Mouse (Mus musculus) limb, embryonic 10.5 days (tissue): ENCODE data around the gene Fbxw9. TPM values are rescaled to one million over a fixed set of nuclear protein-coding genes. Genes with fewer than 3 reads are reported as not detected.
A peak's percentile ranks its signal among the peaks of the same experiment; 100 is the strongest.

Source experiments
- DNase-seq: peaks from one replicate; pipeline ENCODE4 v3.0.0-alpha.2; 2017; ENCODE audit warnings: low spot score
- H3K27ac ChIP-seq: fragments of 300-500 bp; sonication (generic); 2 replicates; pipeline ENCODE4 v1.5.1; 2016; ENCODE audit warnings: mild to moderate bottlenecking
- H3K27me3 ChIP-seq: fragments of 300-500 bp; sonication (generic); 2 replicates; pipeline ENCODE4 v1.6.1; 2016; ENCODE audit warnings: low read depth, mild to moderate bottlenecking; ENCODE audit not compliant: poor library complexity, severe bottlenecking
- H3K36me3 ChIP-seq: fragments of 300-500 bp; sonication (generic); 2 replicates; pipeline ENCODE4 v1.6.1; 2016; ENCODE audit warnings: mild to moderate bottlenecking, moderate library complexity
- H3K4me1 ChIP-seq: fragments of 300-500 bp; sonication (generic); 2 replicates; pipeline ENCODE4 v1.6.1; 2016
- H3K4me3 ChIP-seq: fragments of 300-500 bp; sonication (generic); 2 replicates; pipeline ENCODE4 v1.5.1; 2016; ENCODE audit warnings: mild to moderate bottlenecking, moderate library complexity
- H3K9me3 ChIP-seq: fragments of 300-500 bp; sonication (generic); replicated peaks from 2 replicates; pipeline ENCODE4 v1.6.1; 2016; ENCODE audit warnings: mild to moderate bottlenecking
- WGBS: fragments of 180-500 bp; shearing (Covaris S2); methylation state at CpG from one replicate; pipeline ENCODE4 v1.1.7; 2016; 5-methylcytosine and 5-hydroxymethylcytosine counted together
- polyA plus RNA-seq: library from polyadenylated mRNA; unstranded; fragments of >200 nt; fragmentation: Nextera tagmentation; extraction: Ambion mirVana; gene quantifications from 2 replicates; pipeline ENCODE4 v1.2.1, GENCODE M21; 2016

The Fbxw9 gene
- polyA plus RNA-seq, 1 experiment from 2014 or later = 23.1 TPM

DNA sequence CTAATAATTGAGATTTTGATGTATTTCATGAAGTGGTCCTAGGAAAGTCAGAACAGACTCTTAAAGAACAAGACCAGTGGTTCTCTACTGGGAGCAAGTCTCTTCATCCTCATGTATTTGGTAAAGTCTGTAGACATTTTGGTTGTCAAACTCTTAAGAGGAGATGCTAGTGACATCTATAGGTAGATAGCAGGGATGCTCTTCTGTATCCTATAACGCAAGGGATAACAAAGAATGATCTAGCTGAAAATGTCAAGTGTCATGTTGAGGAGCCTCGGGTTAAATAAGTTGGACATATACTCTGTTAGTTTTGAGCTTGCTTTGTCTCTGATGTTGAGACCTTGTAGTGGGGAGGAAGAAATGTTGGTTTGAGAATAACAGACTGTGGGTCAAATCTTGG, 31.9 kb upstream of the Fbxw9 start:
- no peak for DNase-seq
- H3K27me3 ChIP-seq = no peaks in the 10 kb centered on the region
- peaks cover 56% of the 10 kb centered on the region for H3K36me3 ChIP-seq
- H3K4me1 ChIP-seq = peaks cover 39% of the 10 kb centered on the region
- peak overlapping the region; percentile 89 for H3K4me3 ChIP-seq
- H3K27ac ChIP-seq = peak overlapping the region; percentile 96; the same call in 1 of the 2 replicates
- H3K9me3 ChIP-seq = no peaks in the 10 kb centered on the region
- whole genome bisulfite sequencing = 43% methylated on average over 2 of the region's 2 CpGs

DNA sequence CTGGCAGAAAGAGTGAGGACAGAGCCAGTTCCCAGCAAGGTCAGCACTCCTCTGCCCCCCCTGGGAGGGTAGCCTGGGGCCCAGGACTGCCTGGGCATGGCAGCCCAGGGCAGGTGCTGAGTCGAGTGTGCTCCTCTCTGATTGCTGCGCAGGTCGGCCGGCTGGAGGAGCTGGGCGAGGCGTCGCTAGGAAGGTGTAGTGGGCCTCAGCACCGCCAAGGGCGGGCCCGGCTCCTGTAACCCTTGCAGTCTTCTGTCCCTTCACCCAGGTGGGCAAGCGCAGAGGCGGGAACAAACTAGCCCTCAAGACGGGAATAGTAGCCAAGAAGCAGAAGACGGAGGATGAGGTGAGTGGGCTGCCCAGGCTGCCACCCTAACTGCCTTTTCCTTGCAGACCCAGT, 30.6 kb upstream of the Fbxw9 start:
- DNase-seq = no peak
- Histone ChIP-seq H3K27ac (no peak overlapping the region), H3K4me3 (peak overlapping the region; percentile 89), H3K9me3 (no peaks in the 10 kb centered on the region), H3K36me3 (peaks cover 56% of the 10 kb centered on the region), H3K4me1 (peaks cover 37% of the 10 kb centered on the region), H3K27me3 (no peaks in the 10 kb centered on the region)
- WGBS = 91% methylated on average over 14 of the region's 14 CpGs

GRCm38 (mm10) chr8:85032622-85033311, 27.1 kb upstream of the Fbxw9 start:
- Histone ChIP-seq H3K36me3 (peaks cover 58% of the 10 kb centered on the region), H3K4me1 (peaks cover 37% of the 10 kb centered on the region), H3K9me3 (no peaks in the 10 kb centered on the region), H3K27me3 (no peaks in the 10 kb centered on the region), H3K4me3 (no peak overlapping the region), H3K27ac (no peak overlapping the region)
- WGBS = 89% methylated on average over 4 of the region's 4 CpGs
- DNase-seq = no peak

DNA sequence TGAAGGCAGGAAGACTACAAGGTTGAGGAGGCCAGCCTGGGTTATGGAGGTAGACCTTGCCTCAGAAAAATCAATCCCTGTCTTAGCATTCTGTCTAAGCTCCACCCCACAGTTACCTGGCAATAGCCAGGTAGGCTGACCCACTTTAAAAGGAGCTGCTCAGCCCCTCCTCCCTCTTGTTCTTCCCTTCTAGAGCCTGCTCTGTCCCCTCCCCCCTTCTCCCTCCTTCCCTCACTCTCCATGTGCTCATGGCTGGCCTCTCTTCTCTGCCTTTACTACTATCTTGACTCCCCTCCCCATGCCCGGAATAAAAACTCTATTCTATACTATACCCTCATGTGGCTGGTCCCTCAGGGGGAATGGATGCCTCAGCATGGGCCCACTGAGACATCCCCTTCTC, 26.0 kb upstream of the Fbxw9 start:
- H3K4me1 ChIP-seq = peaks cover 37% of the 10 kb centered on the region
- H3K4me3 ChIP-seq = 0 out of 2 replicates have a peak overlapping the region, but pooled peaks have one; percentile 81
- no peak for DNase-seq
- H3K9me3 ChIP-seq = no peaks in the 10 kb centered on the region
- H3K27ac ChIP-seq = no peak overlapping the region
- WGBS = 39% methylated on average over 1 of the region's 1 CpGs
- peaks cover 54% of the 10 kb centered on the region for H3K36me3 ChIP-seq
- H3K27me3 ChIP-seq = no peaks in the 10 kb centered on the region

GRCm38 (mm10) chr8:85034764-85035163, 25.1 kb upstream of the Fbxw9 start:
- H3K4me1 ChIP-seq = peaks cover 34% of the 10 kb centered on the region
- 4% methylated on average over 13 of the region's 13 CpGs for WGBS
- peak overlapping the region; percentile 99 for H3K27ac ChIP-seq
- DNase-seq = peak; percentile 83
- H3K36me3 ChIP-seq = peaks cover 51% of the 10 kb centered on the region
- no peaks in the 10 kb centered on the region for H3K27me3 ChIP-seq
- H3K9me3 ChIP-seq = no peaks in the 10 kb centered on the region
- peak overlapping the region; percentile 81 for H3K4me3 ChIP-seq

- H3K4me3 ChIP-seq = peak overlapping the region; percentile 81
- whole genome bisulfite sequencing = 8% methylated on average over 12 of the region's 12 CpGs
- H3K4me1 ChIP-seq = peaks cover 34% of the 10 kb centered on the region
- no peaks in the 10 kb centered on the region for H3K27me3 ChIP-seq
- H3K9me3 ChIP-seq = no peaks in the 10 kb centered on the region
- DNase-seq = no peak
- peaks cover 51% of the 10 kb centered on the region for H3K36me3 ChIP-seq
- peak overlapping the region; percentile 99 for H3K27ac ChIP-seq
Observed at GRCm38 (mm10) chr8:85035165-85035727, 24.6 kb upstream of the Fbxw9 start.

GRCm38 (mm10) chr8:85035728-85036310, 24.0 kb upstream of the Fbxw9 start:
- no peaks in the 10 kb centered on the region for H3K9me3 ChIP-seq
- no peaks in the 10 kb centered on the region for H3K27me3 ChIP-seq
- peak; percentile 51 for DNase-seq
- peak overlapping the region; percentile 81 for H3K4me3 ChIP-seq
- H3K36me3 ChIP-seq = peaks cover 51% of the 10 kb centered on the region
- H3K27ac ChIP-seq = peak overlapping the region; percentile 99
- 2% methylated on average over 15 of the region's 15 CpGs for WGBS
- peaks cover 34% of the 10 kb centered on the region for H3K4me1 ChIP-seq

DNA sequence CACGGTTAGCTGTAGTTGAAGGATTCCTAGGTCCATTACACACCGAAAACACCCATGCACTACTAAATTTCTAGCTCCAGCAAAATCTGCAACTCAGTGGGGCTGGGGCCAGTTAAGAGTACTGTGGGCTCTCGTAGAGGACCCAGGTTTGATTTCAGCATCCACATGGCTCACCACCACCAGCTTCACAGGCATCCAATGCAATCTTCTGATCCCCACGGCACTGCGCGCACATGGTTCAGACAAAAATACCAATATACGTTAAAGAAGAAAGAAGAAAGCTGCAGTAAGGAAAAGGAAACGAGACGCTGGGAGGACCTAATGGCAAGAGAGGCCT, 23.5 kb upstream of the Fbxw9 start:
- Histone ChIP-seq H3K4me1 (peaks cover 34% of the 10 kb centered on the region), H3K27me3 (no peaks in the 10 kb centered on the region), H3K36me3 (peaks cover 52% of the 10 kb centered on the region), H3K9me3 (no peaks in the 10 kb centered on the region), H3K27ac (peak overlapping the region; percentile 99), H3K4me3 (peak overlapping the region; percentile 81)
- DNase-seq = no peak
- WGBS = 0% methylated on average over 9 of the region's 9 CpGs

DNA sequence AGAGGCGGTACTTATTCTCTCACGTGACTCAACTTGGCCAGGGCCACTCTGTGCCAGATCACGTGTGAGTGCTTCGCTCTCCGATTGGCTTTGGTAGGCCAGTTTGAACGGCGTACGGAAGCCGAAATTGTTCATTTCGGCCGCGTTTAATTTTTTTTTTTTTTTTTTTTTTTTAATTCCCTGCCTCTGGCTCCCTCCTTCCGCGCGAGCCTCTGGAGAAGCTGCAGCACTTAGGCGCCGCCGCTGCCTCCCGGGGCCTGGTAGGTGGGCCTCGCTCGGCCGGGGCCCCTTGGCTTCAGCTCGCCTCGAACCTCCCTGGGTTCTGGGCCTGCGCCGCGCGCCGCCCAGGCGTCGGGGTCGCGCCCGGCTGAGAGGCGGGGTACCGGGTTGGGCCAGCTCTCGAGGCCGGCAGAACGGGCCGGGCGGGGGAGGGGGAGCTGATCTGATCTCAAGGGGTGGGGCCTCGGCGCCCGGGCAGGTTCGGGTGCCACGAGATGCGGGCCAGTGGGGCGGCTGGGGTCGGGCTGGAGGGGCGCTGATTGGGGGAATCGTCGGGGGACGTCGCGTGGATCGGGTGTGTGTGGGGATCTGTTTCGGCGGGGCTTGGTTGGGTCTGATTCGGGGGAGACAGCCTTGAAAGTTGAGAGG, 23.0 kb upstream of the Fbxw9 start, which contains the start of gene Tnpo2:
Gene Tnpo2 (plus strand): TSS at position 198 of the 648 bp plus-strand sequence.
- peaks cover 34% of the 10 kb centered on the region for H3K4me1 ChIP-seq
- H3K27me3 ChIP-seq = no peaks in the 10 kb centered on the region
- peak within 1 kb of the TSS; percentile 99 for H3K27ac ChIP-seq
- 1% methylated on average over 59 of the region's 59 CpGs for WGBS
- H3K9me3 ChIP-seq = no peaks in the 10 kb centered on the region
- peak; percentile 92 for DNase-seq
- H3K4me3 ChIP-seq = peak within 1 kb of the TSS; percentile 81
- H3K36me3 ChIP-seq = peaks cover 52% of the 10 kb centered on the region

GRCm38 (mm10) chr8:85037366-85037680, 22.5 kb upstream of the Fbxw9 start:
- WGBS = under 1% methylated on average over 14 of the region's 14 CpGs

GRCm38 (mm10) chr8:85037681-85038531, 21.9 kb upstream of the Fbxw9 start:
- H3K27me3 ChIP-seq = no peaks in the 10 kb centered on the region
- peaks cover 34% of the 10 kb centered on the region for H3K4me1 ChIP-seq
- under 1% methylated on average over 57 of the region's 57 CpGs for WGBS
- H3K4me3 ChIP-seq = peak overlapping the region; percentile 81
- DNase-seq = peak; percentile 79
- peaks cover 52% of the 10 kb centered on the region for H3K36me3 ChIP-seq
- no peaks in the 10 kb centered on the region for H3K9me3 ChIP-seq
- H3K27ac ChIP-seq = peak overlapping the region; percentile 99

More at GRCm38 (mm10) chr8:85037366-85037680, 22.5 kb upstream of the Fbxw9 start:
- Histone ChIP-seq H3K36me3 (peaks cover 52% of the 10 kb centered on the region), H3K4me3 (peak overlapping the region; percentile 81), H3K4me1 (peaks cover 34% of the 10 kb centered on the region), H3K27ac (peak overlapping the region; percentile 99), H3K27me3 (no peaks in the 10 kb centered on the region), H3K9me3 (no peaks in the 10 kb centered on the region)
- no peak for DNase-seq

DNA sequence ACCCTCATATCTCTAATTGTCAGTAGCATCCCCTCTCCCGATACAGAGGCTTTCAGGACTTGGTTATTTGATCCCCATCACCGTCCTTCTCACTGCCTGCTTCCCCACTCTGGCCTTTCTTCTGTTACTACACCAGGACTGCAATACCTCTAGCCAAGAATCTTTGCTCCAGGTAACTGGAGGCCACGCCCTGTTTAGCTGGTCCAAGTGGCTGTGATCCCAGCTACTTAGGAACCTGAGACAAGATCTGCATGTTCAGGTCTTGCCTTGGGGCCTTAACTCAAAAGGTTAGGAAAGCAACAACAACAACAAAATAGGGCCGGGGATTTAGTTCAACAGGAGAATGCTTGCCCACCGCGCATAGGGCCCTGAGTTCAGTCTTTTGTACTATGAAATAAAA, 16.2 kb upstream of the Fbxw9 start:
- Histone ChIP-seq H3K27ac (no peak overlapping the region), H3K36me3 (peaks cover 95% of the 10 kb centered on the region), H3K27me3 (no peaks in the 10 kb centered on the region), H3K4me1 (peaks cover 7% of the 10 kb centered on the region), H3K4me3 (no peak overlapping the region), H3K9me3 (no peaks in the 10 kb centered on the region)
- WGBS = 96% methylated on average over 6 of the region's 6 CpGs
- no peak for DNase-seq
